Mouse (Mus musculus): Measurements from ENCODE around the gene Ago4.

GRCm38 (mm10) chr4:126467721-126468284 is 65.5 kb downstream of the Ago4 start:
- TF ChIP-seq CTCF (IDR thresholded peaks at IDR 0.05; ENCODE audit: control insufficient read depth, insufficient read depth, insufficient replicate concordance, low read depth, low read length): no peak
- no peak for TF ChIP-seq POLR2A (IDR thresholded peaks at IDR 0.05; ENCODE audit: control insufficient read depth, low read depth, low read length)

Data from testis, adult 2 months (tissue).